Mouse (Mus musculus) ES-Bruce4 (cell line): ENCODE measurements around the gene Clip4. TPM values are rescaled to one million over a fixed set of nuclear protein-coding genes. Genes with fewer than 3 reads are reported as not detected.

ENCODE experiments used
- H3K27ac ChIP-seq: 2 replicates; pipeline ENCODE4 v1.5.1; 2012; ENCODE audit warnings: low read length, inconsistent platforms; ENCODE audit not compliant: insufficient read depth
- H3K27me3 ChIP-seq: 2 replicates; pipeline ENCODE4 v1.6.1; 2012; ENCODE audit warnings: mild to moderate bottlenecking, low read length, inconsistent platforms; ENCODE audit not compliant: control insufficient read depth, poor library complexity, insufficient read depth, severe bottlenecking
- H3K36me3 ChIP-seq: 2 replicates; pipeline ENCODE4 v1.6.1; 2012; ENCODE audit warnings: inconsistent platforms, mild to moderate bottlenecking, low read length, moderate library complexity; ENCODE audit not compliant: control insufficient read depth, poor library complexity, insufficient read depth, severe bottlenecking
- H3K4me1 ChIP-seq: one replicate; pipeline ENCODE4 v1.8.1; 2011; ENCODE audit warnings: low read length; ENCODE audit not compliant: control insufficient read depth, insufficient read depth
- H3K4me3 ChIP-seq: 2 replicates; pipeline ENCODE4 v1.5.1; 2011; ENCODE audit warnings: low read depth, mild to moderate bottlenecking, low read length
- H3K9ac ChIP-seq: 2 replicates; pipeline ENCODE4 v1.6.1; 2012; ENCODE audit warnings: low read depth, mild to moderate bottlenecking, inconsistent platforms; ENCODE audit not compliant: poor library complexity, severe bottlenecking
- H3K9me3 ChIP-seq: replicated peaks from 2 replicates; pipeline ENCODE4 v1.6.1; 2012; ENCODE audit warnings: mild to moderate bottlenecking, low read length, inconsistent platforms; ENCODE audit not compliant: control insufficient read depth, poor library complexity, insufficient read depth, severe bottlenecking
- CTCF ChIP-seq: IDR thresholded peaks from one replicate; pipeline ENCODE4 v1.8.1; 2011; ENCODE audit warnings: low read depth, low read length
- EP300 ChIP-seq: IDR thresholded peaks from 2 replicates; pipeline ENCODE4 v1.6.1; 2011; ENCODE audit warnings: low read depth, low read length; ENCODE audit not compliant: insufficient read depth
- POLR2A ChIP-seq: IDR thresholded peaks from one replicate; pipeline ENCODE4 v1.8.1; 2011; ENCODE audit warnings: low read length; ENCODE audit not compliant: insufficient read depth
- polyA plus RNA-seq: library from polyadenylated mRNA; stranded (reverse); fragments of >200 nt; gene quantifications from 2 replicates; pipeline ENCODE4 v1.2.4, GENCODE M21; 2011; ENCODE audit warnings: low read depth; ENCODE audit not compliant: missing spikeins, insufficient read depth, insufficient read length

Gene Clip4
- polyA plus RNA-seq, 1 experiment: 13.3 TPM

DNA sequence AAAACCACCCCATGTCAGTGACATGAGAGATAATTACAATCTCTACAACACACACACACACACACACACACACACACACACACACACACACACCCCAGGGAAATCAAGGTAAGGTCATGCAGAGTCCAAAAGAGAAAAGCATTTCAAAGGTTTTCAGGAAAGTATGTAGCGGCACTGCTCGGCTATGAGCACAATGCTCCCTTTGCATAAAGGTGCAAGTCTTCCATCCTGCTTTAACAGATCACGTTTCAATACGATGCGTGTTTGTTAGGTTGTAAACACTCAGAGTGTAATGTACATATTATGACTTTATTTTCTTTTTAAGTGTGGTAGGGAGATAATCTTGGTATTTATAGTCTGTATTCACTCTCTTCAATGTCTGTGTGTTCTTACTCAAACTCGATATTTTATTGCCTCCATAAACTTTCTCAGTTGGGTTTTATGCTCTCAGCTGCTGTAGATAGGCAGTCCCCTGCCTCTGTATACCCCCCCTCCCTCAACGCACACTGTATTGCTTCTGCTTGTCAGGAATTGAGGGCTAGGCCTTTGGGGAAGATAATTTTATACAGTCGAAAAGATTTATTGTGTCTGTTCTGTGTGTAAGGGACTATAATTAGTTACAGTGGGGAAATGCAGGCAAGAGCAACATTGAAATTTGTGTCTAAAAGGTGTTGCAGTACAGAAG lies 55.5 kb downstream of the Clip4 start:
- Histone ChIP-seq H3K27ac (no peak overlapping the region), H3K9ac (no peak overlapping the region), H3K36me3 (no peaks in the 10 kb centered on the region), H3K9me3 (no peaks in the 10 kb centered on the region), H3K4me1 (no peaks in the 10 kb centered on the region), H3K27me3 (no peaks in the 10 kb centered on the region), H3K4me3 (no peak overlapping the region)
- no peak for TF ChIP-seq EP300
- no peak for TF ChIP-seq CTCF
- no peak for TF ChIP-seq POLR2A

GRCm38 (mm10) chr17:71826603-71827002 lies 58.3 kb downstream of the Clip4 start:
- no peak overlapping the region for H3K27ac ChIP-seq
- no peak overlapping the region for H3K9ac ChIP-seq
- H3K9me3 ChIP-seq: no peaks in the 10 kb centered on the region
- no peaks in the 10 kb centered on the region for H3K36me3 ChIP-seq
- no peak overlapping the region for H3K4me3 ChIP-seq
- no peaks in the 10 kb centered on the region for H3K4me1 ChIP-seq
- TF ChIP-seq EP300: no peak
- no peak for TF ChIP-seq POLR2A
- no peak for TF ChIP-seq CTCF
- H3K27me3 ChIP-seq: no peaks in the 10 kb centered on the region

- H3K9ac ChIP-seq: no peak overlapping the region
- H3K27me3 ChIP-seq: no peaks in the 10 kb centered on the region
- no peaks in the 10 kb centered on the region for H3K9me3 ChIP-seq
- no peaks in the 10 kb centered on the region for H3K36me3 ChIP-seq
- H3K4me1 ChIP-seq: no peaks in the 10 kb centered on the region
- TF ChIP-seq CTCF (no peak), POLR2A (no peak), EP300 (no peak)
- H3K4me3 ChIP-seq: no peak overlapping the region
- H3K27ac ChIP-seq: no peak overlapping the region
Measured at GRCm38 (mm10) chr17:71827627-71828026, 59.4 kb downstream of the Clip4 start.

- Histone ChIP-seq H3K27me3 (no peaks in the 10 kb centered on the region), H3K36me3 (no peaks in the 10 kb centered on the region), H3K4me3 (no peak overlapping the region), H3K4me1 (no peaks in the 10 kb centered on the region), H3K27ac (no peak overlapping the region), H3K9ac (no peak overlapping the region), H3K9me3 (no peaks in the 10 kb centered on the region)
- no peak for TF ChIP-seq POLR2A
Measured at GRCm38 (mm10) chr17:71828647-71829414, 60.6 kb downstream of the Clip4 start.

GRCm38 (mm10) chr17:71831960-71832359 lies 63.7 kb downstream of the Clip4 start:
- Histone ChIP-seq H3K27ac (no peak overlapping the region), H3K4me3 (no peak overlapping the region), H3K9ac (no peak overlapping the region), H3K27me3 (no peaks in the 10 kb centered on the region), H3K36me3 (no peaks in the 10 kb centered on the region), H3K4me1 (no peaks in the 10 kb centered on the region), H3K9me3 (no peaks in the 10 kb centered on the region)
- TF ChIP-seq CTCF (no peak), POLR2A (no peak), EP300 (no peak)

- TF ChIP-seq CTCF (no peak), POLR2A (no peak), EP300 (no peak)
- Histone ChIP-seq H3K36me3 (no peaks in the 10 kb centered on the region), H3K9me3 (no peaks in the 10 kb centered on the region; the same call in 1 of the 2 replicates), H3K27ac (no peak overlapping the region), H3K9ac (no peak overlapping the region), H3K27me3 (no peaks in the 10 kb centered on the region), H3K4me1 (no peaks in the 10 kb centered on the region), H3K4me3 (no peak overlapping the region)
Measured at GRCm38 (mm10) chr17:71862184-71862583, 93.9 kb downstream of the Clip4 start.
